Mouse (Mus musculus) gastrocnemius, postnatal 25 days (tissue): ENCODE data around the gene Cacng1. TPM values are rescaled to one million over a fixed set of nuclear protein-coding genes. Genes with fewer than 3 reads are reported as not detected.

ENCODE experiments used
- DNase-seq: peaks from one replicate; pipeline ENCODE4 v3.0.0; 2022
- total RNA-seq, 2 experiments: library from RNA; stranded (reverse); gene quantifications; 1 replicate in 1 of 2; 2 replicates in 1 of 2; pipeline ENCODE4 v1.2.3; 2021

Cacng1 gene
- total RNA-seq, 2 experiments from 2014 or later: 226 to 264 TPM

GRCm38 (mm10) chr11:107660452-107660851, 55.9 kb downstream of the Cacng1 start:
- DNase-seq: no peak

- DNase-seq: no peak
Observed at GRCm38 (mm10) chr11:107657117-107657516, 59.2 kb downstream of the Cacng1 start.

- DNase-seq: no peak
Observed at GRCm38 (mm10) chr11:107655538-107655937, 60.8 kb downstream of the Cacng1 start.

Other genes with a start within 250 kb of the Cacng1 start
- gene Pitpnc1, start 245.8 kb downstream of the Cacng1 start, total RNA-seq: 10 to 100 TPM; 89.2 TPM
- gene Psmd12, start 237.0 kb downstream of the Cacng1 start, total RNA-seq: 100 to 1,000 TPM in 1 of 2 experiments, 10 to 100 TPM in 1; 92.3 to 104 TPM
- gene Helz, start 168.6 kb downstream of the Cacng1 start, total RNA-seq: 10 to 100 TPM; 14.7 to 16.9 TPM
- under 1 TPM in 1 of 2 experiments, not detected in 1; 0.08 TPM for gene Cacng4, start 78.0 kb upstream of the Cacng1 start, total RNA-seq
- under 1 TPM in 1 of 2 experiments, not detected in 1; 0.08 TPM for gene Cacng5, start 198.5 kb upstream of the Cacng1 start, total RNA-seq